Mouse (Mus musculus): ENCODE measurements around the gene Trove2.
"Not testable (repeated sequence)": the region's sequence is repeated elsewhere in the genome, so short reads cannot be mapped to it uniquely, and the experiment has no call there.

Gene Trove2

GRCm38 (mm10) chr1:143738811-143739210 lies 38.1 kb downstream of the Trove2 start:
- DNase-seq: no peak

- no peak for DNase-seq
Measured at GRCm38 (mm10) chr1:143733914-143734410, 42.9 kb downstream of the Trove2 start.

GRCm38 (mm10) chr1:143731691-143732090 lies 45.2 kb downstream of the Trove2 start:
- no peak for DNase-seq

GRCm38 (mm10) chr1:143730899-143731298 lies 46.0 kb downstream of the Trove2 start:
- DNase-seq: peak; percentile 15

- no peak for DNase-seq
Measured at GRCm38 (mm10) chr1:143727701-143728445, 49.0 kb downstream of the Trove2 start.

- no peak for DNase-seq
Measured at GRCm38 (mm10) chr1:143724456-143725064, 52.3 kb downstream of the Trove2 start.

- DNase-seq: not testable (repeated sequence)
Measured at GRCm38 (mm10) chr1:143716038-143716437, 60.8 kb downstream of the Trove2 start, which contains the start of gene Glrx2. Gene Glrx2 (plus strand): TSS chr1:143716338.

GRCm38 (mm10) chr1:143710627-143710976 lies 66.3 kb downstream of the Trove2 start:
- no peak for DNase-seq

- no peak for DNase-seq
Measured at GRCm38 (mm10) chr1:143709966-143710626, 66.8 kb downstream of the Trove2 start.

GRCm38 (mm10) chr1:143708361-143708760 lies 68.5 kb downstream of the Trove2 start:
- no peak for DNase-seq

- peak; percentile 18 for DNase-seq
Measured at GRCm38 (mm10) chr1:143707006-143707405, 69.9 kb downstream of the Trove2 start.

GRCm38 (mm10) chr1:143702741-143703262 lies 74.1 kb downstream of the Trove2 start, which contains the start of gene Cdc73:
Gene Cdc73 (minus strand): TSS chr1:143702893.
- DNase-seq: peak; percentile 95

- peak; percentile 47 for DNase-seq
Measured at GRCm38 (mm10) chr1:143702141-143702740, 74.6 kb downstream of the Trove2 start.

GRCm38 (mm10) chr1:143701736-143702135 lies 75.1 kb downstream of the Trove2 start:
- DNase-seq: no peak

Measured in kidney, postnatal 10 days (tissue).